Mouse (Mus musculus) forebrain, embryonic 12.5 days (tissue): ENCODE measurements at regions not wholly inside any gene's neighbourhood (a gene's known extent, or its start where the extent isn't known, plus 50 kb on each side); places are given as distances from the start of the nearest gene placed in this dataset.

ENCODE experiments used
- ATAC-seq: fragments of 200-750 bp; cut with Nextera tagmentation; 2 replicates; pipeline ENCODE4 v1.8.0; 2017; ENCODE audit warnings: moderate TSS enrichment; ENCODE audit not compliant: low FRiP score
- H3K27ac ChIP-seq: fragments of 300-500 bp; sonication (generic); 2 replicates; pipeline ENCODE4 v1.5.1; 2016; ENCODE audit warnings: mild to moderate bottlenecking
- H3K27me3 ChIP-seq: fragments of 300-500 bp; sonication (generic); 2 replicates; pipeline ENCODE4 v1.6.1; 2016; ENCODE audit warnings: mild to moderate bottlenecking
- H3K36me3 ChIP-seq: fragments of 300-500 bp; sonication (generic); replicated peaks from 2 replicates; pipeline ENCODE4 v1.6.1; 2016; ENCODE audit warnings: mild to moderate bottlenecking
- H3K4me1 ChIP-seq: fragments of 300-500 bp; sonication (generic); 2 replicates; pipeline ENCODE4 v1.6.1; 2016
- H3K4me2 ChIP-seq: fragments of 300-500 bp; sonication (generic); 2 replicates; pipeline ENCODE4 v1.6.1; 2016; ENCODE audit warnings: mild to moderate bottlenecking, moderate library complexity
- H3K4me3 ChIP-seq: fragments of 300-500 bp; sonication (generic); replicated peaks from 2 replicates; pipeline ENCODE4 v1.5.1; 2016; ENCODE audit warnings: mild to moderate bottlenecking
- H3K9ac ChIP-seq: fragments of 300-500 bp; sonication (generic); 2 replicates; pipeline ENCODE4 v1.6.1; 2016; ENCODE audit warnings: mild to moderate bottlenecking
- H3K9me3 ChIP-seq: fragments of 300-500 bp; sonication (generic); 2 replicates; pipeline ENCODE4 v1.6.1; 2016
- WGBS: fragments of 180-500 bp; shearing (Covaris S2); methylation state at CpG from one replicate; pipeline ENCODE4 v1.1.7; 2016; 5-methylcytosine and 5-hydroxymethylcytosine counted together

DNA sequence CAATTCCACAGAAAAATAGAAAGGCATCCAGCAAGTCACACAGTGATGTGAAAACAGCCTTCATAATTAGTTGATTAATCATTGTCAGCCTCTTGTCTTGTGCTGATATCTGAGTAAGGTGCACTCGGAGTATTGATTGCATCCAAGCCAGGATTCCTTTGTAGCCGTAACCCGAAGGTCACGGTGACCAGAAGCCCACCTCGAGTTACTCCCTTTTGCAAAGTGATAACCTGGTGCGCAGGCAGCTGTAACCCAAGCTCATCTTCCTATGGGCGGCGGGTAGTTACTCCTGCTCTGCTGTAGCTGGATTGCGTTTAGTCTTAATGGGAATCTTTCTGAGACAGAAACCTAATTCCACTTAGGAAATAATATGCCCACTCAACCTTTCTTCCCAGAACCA is 107.0 kb downstream of the Qrsl1 start:
- H3K4me2 ChIP-seq = no peak overlapping the region
- no peak overlapping the region for H3K9ac ChIP-seq
- no peaks in the 10 kb centered on the region for H3K36me3 ChIP-seq
- WGBS = 84% methylated on average over 9 of the region's 9 CpGs
- H3K27me3 ChIP-seq = no peaks in the 10 kb centered on the region
- no peaks in the 10 kb centered on the region for H3K4me1 ChIP-seq
- no peak overlapping the region for H3K4me3 ChIP-seq
- H3K27ac ChIP-seq = no peak overlapping the region
- H3K9me3 ChIP-seq = no peaks in the 10 kb centered on the region
- no peak for ATAC-seq

GRCm38 (mm10) chr10:43800077-43800476 is 101.5 kb downstream of the Qrsl1 start:
- H3K27ac ChIP-seq = no peak overlapping the region
- H3K9me3 ChIP-seq = no peaks in the 10 kb centered on the region
- H3K9ac ChIP-seq = no peak overlapping the region
- no peak overlapping the region for H3K4me2 ChIP-seq
- WGBS = 84% methylated on average over 3 of the region's 3 CpGs
- no peak for ATAC-seq
- H3K4me1 ChIP-seq = no peaks in the 10 kb centered on the region
- H3K4me3 ChIP-seq = no peak overlapping the region
- H3K27me3 ChIP-seq = no peaks in the 10 kb centered on the region
- no peaks in the 10 kb centered on the region for H3K36me3 ChIP-seq

DNA sequence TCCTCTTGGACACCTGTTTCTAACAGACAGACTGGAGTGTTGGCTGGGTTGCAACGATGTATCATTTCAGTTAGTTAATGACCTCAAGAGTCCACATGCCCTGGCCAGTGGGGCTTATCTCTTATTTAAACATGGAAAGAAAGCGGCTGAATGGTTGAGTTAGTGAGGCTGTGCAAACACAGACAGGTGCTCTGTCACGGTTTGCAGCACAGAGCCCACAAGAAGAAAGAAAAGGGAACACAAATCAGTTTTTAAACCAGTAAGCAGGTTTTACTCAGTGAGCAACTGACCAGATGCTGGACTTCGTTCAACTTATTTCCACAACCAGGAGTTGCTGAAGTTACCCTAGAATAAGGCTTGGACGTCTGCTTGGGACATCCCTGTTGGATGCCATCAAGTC is 86.3 kb downstream of the Qrsl1 start:
- H3K27me3 ChIP-seq = no peaks in the 10 kb centered on the region
- H3K4me1 ChIP-seq = no peaks in the 10 kb centered on the region
- H3K9me3 ChIP-seq = no peaks in the 10 kb centered on the region
- WGBS = 83% methylated on average over 5 of the region's 5 CpGs
- no peak overlapping the region for H3K4me2 ChIP-seq
- H3K36me3 ChIP-seq = no peaks in the 10 kb centered on the region
- H3K27ac ChIP-seq = no peak overlapping the region
- no peak overlapping the region for H3K9ac ChIP-seq
- no peak for ATAC-seq
- H3K4me3 ChIP-seq = no peak overlapping the region

- no peak for ATAC-seq
- no peaks in the 10 kb centered on the region for H3K36me3 ChIP-seq
- no peaks in the 10 kb centered on the region for H3K4me1 ChIP-seq
- H3K4me3 ChIP-seq = no peak overlapping the region
- whole genome bisulfite sequencing = 77% methylated on average over 9 of the region's 9 CpGs
- no peaks in the 10 kb centered on the region for H3K9me3 ChIP-seq
- no peak overlapping the region for H3K4me2 ChIP-seq
- H3K9ac ChIP-seq = no peak overlapping the region
- H3K27me3 ChIP-seq = no peaks in the 10 kb centered on the region
- no peak overlapping the region for H3K27ac ChIP-seq
Measured at GRCm38 (mm10) chr10:43817522-43818198, 83.9 kb downstream of the Qrsl1 start.

- Histone ChIP-seq H3K4me1 (no peaks in the 10 kb centered on the region), H3K4me3 (no peak overlapping the region), H3K36me3 (no peaks in the 10 kb centered on the region), H3K27ac (no peak overlapping the region), H3K9me3 (no peaks in the 10 kb centered on the region), H3K27me3 (no peaks in the 10 kb centered on the region), H3K9ac (no peak overlapping the region), H3K4me2 (no peak overlapping the region)
- 90% methylated on average over 5 of the region's 5 CpGs for WGBS
- ATAC-seq = no peak
Measured at GRCm38 (mm10) chr10:43818623-43819022, 82.9 kb downstream of the Qrsl1 start.

- no peaks in the 10 kb centered on the region for H3K4me1 ChIP-seq
- H3K27ac ChIP-seq = no peak overlapping the region
- 93% methylated on average over 6 of the region's 6 CpGs for WGBS
- H3K4me3 ChIP-seq = no peak overlapping the region
- H3K4me2 ChIP-seq = no peak overlapping the region
- H3K36me3 ChIP-seq = no peaks in the 10 kb centered on the region
- no peaks in the 10 kb centered on the region for H3K27me3 ChIP-seq
- no peak for ATAC-seq
- H3K9ac ChIP-seq = no peak overlapping the region
- H3K9me3 ChIP-seq = no peaks in the 10 kb centered on the region
Measured at GRCm38 (mm10) chr10:43819434-43819833, 82.1 kb downstream of the Qrsl1 start.

DNA sequence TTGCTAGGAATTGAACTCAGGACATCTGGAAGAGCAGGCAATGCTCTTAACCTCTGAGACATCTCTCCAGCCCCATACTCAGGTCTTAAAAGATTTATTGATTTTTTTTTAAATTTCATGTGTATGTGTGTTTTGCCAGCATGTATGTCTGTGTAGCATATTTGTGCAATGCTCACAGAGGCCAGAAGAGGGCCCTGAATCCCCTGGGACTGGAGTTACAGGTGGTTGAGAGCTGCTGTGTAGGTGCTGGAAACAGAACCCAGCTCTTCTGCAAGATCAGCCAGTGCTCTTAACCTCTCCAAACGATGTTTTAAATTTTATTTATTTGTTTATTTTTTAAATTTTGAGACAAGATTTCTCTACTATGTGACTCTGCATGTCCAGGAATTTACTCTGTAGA is 78.9 kb downstream of the Qrsl1 start:
- no peaks in the 10 kb centered on the region for H3K27me3 ChIP-seq
- H3K9ac ChIP-seq = no peak overlapping the region
- WGBS = 87% methylated on average over 1 of the region's 1 CpGs
- no peaks in the 10 kb centered on the region for H3K4me1 ChIP-seq
- no peak for ATAC-seq
- H3K9me3 ChIP-seq = no peaks in the 10 kb centered on the region
- no peak overlapping the region for H3K4me3 ChIP-seq
- H3K27ac ChIP-seq = no peak overlapping the region
- H3K36me3 ChIP-seq = no peaks in the 10 kb centered on the region
- H3K4me2 ChIP-seq = no peak overlapping the region

- no peak overlapping the region for H3K27ac ChIP-seq
- WGBS = 83% methylated on average over 5 of the region's 5 CpGs
- no peak for ATAC-seq
Measured at GRCm38 (mm10) chr10:43824009-43824408, 77.5 kb downstream of the Qrsl1 start.

More at GRCm38 (mm10) chr10:43824009-43824408, 77.5 kb downstream of the Qrsl1 start:
- Histone ChIP-seq H3K9ac (no peak overlapping the region), H3K27me3 (no peaks in the 10 kb centered on the region), H3K36me3 (no peaks in the 10 kb centered on the region), H3K9me3 (no peaks in the 10 kb centered on the region), H3K4me1 (no peaks in the 10 kb centered on the region), H3K4me3 (no peak overlapping the region), H3K4me2 (no peak overlapping the region)
